Mouse (Mus musculus) layer of hippocampus, postnatal 14 days (tissue): ENCODE results near the gene Pramel1. TPM values are rescaled to one million over a fixed set of nuclear protein-coding genes. Genes with fewer than 3 reads are reported as not detected.

Source experiments
- total RNA-seq, 2 experiments: library from RNA; stranded (reverse); gene quantifications; 2 replicates each; pipeline ENCODE4 v1.2.3; 2021

Gene Pramel1
- total RNA-seq, 2 experiments from 2014 or later, result not detected

Other genes with a start within 250 kb of the Pramel1 start
- 10 to 100 TPM; 34.9 to 35.4 TPM for gene Prdm2, start 181.4 kb upstream of the Pramel1 start, total RNA-seq
- gene Pdpn, start 94.9 kb upstream of the Pramel1 start, total RNA-seq, result 10 to 100 TPM; 14.2 to 19.7 TPM
- gene Lrrc38, start 44.7 kb upstream of the Pramel1 start, total RNA-seq, result under 1 TPM; 0.81 to 0.95 TPM
- gene Pramef8, start 18.0 kb downstream of the Pramel1 start, total RNA-seq, result 10 to 100 TPM in 1 of 2 experiments, 1 to 10 TPM in 1; 9.9 to 11.9 TPM
- not detected for gene Oog4, start 55.9 kb downstream of the Pramel1 start, total RNA-seq
- not detected for gene Gm13043, start 116.9 kb downstream of the Pramel1 start, total RNA-seq
- not detected for gene Gm13040, start 141.5 kb downstream of the Pramel1 start, total RNA-seq
- not detected for gene BC080695, start 157.3 kb downstream of the Pramel1 start, total RNA-seq
- gene Gm13057, start 157.3 kb downstream of the Pramel1 start, total RNA-seq, result not detected
- not detected for gene Gm13083, start 220.6 kb downstream of the Pramel1 start, total RNA-seq